Mouse (Mus musculus) forebrain, embryonic 15.5 days (tissue): ENCODE data around the gene Ssxb10. TPM values are rescaled to one million over a fixed set of nuclear protein-coding genes. Genes with fewer than 3 reads are reported as not detected.
"Not testable (repeated sequence)": the region's sequence is repeated elsewhere in the genome, so short reads cannot be mapped to it uniquely, and the experiment has no call there.

ENCODE experiments used
- ATAC-seq: fragments of 200-750 bp; cut with Nextera tagmentation; replicated peaks from 2 replicates; pipeline ENCODE4 v1.8.0; 2017; ENCODE audit warnings: mild to moderate bottlenecking, moderate TSS enrichment, moderate library complexity
- H3K27ac ChIP-seq: fragments of 300-500 bp; sonication (generic); replicated peaks from 2 replicates; pipeline ENCODE4 v1.5.1; 2015; ENCODE audit warnings: mild to moderate bottlenecking, inconsistent platforms
- H3K27me3 ChIP-seq: fragments of 300-500 bp; sonication (generic); 2 replicates; pipeline ENCODE4 v1.6.1; 2015; ENCODE audit warnings: inconsistent platforms
- H3K36me3 ChIP-seq: fragments of 300-500 bp; sonication (generic); 2 replicates; pipeline ENCODE4 v1.6.1; 2015; ENCODE audit warnings: mild to moderate bottlenecking, inconsistent platforms
- H3K4me1 ChIP-seq: fragments of 300-500 bp; sonication (generic); 2 replicates; pipeline ENCODE4 v1.6.1; 2015; ENCODE audit warnings: inconsistent platforms
- H3K4me2 ChIP-seq: fragments of 300-500 bp; sonication (generic); replicated peaks from 2 replicates; pipeline ENCODE4 v1.6.1; 2015; ENCODE audit warnings: mild to moderate bottlenecking, inconsistent platforms
- H3K4me3 ChIP-seq: fragments of 300-500 bp; sonication (generic); 2 replicates; pipeline ENCODE4 v1.5.1; 2015; ENCODE audit warnings: mild to moderate bottlenecking, inconsistent platforms
- H3K9ac ChIP-seq: fragments of 300-500 bp; sonication (generic); replicated peaks from 2 replicates; pipeline ENCODE4 v1.6.1; 2015; ENCODE audit warnings: mild to moderate bottlenecking, inconsistent platforms
- H3K9me3 ChIP-seq: fragments of 300-500 bp; sonication (generic); 2 replicates; pipeline ENCODE4 v1.6.1; 2016; ENCODE audit warnings: inconsistent platforms
- WGBS: fragments of 180-500 bp; shearing (Covaris S2); methylation state at CpG from one replicate; pipeline ENCODE4 v1.1.7; 2015; ENCODE audit warnings: mixed read lengths; 5-methylcytosine and 5-hydroxymethylcytosine counted together
- polyA plus RNA-seq: library from polyadenylated mRNA; unstranded; fragments of >200 nt; fragmentation: Nextera tagmentation; extraction: Ambion mirVana; gene quantifications from 2 replicates; pipeline ENCODE4 v1.2.1, GENCODE M21; 2015

Gene Ssxb10
- not detected in 2 replicates for polyA plus RNA-seq

DNA sequence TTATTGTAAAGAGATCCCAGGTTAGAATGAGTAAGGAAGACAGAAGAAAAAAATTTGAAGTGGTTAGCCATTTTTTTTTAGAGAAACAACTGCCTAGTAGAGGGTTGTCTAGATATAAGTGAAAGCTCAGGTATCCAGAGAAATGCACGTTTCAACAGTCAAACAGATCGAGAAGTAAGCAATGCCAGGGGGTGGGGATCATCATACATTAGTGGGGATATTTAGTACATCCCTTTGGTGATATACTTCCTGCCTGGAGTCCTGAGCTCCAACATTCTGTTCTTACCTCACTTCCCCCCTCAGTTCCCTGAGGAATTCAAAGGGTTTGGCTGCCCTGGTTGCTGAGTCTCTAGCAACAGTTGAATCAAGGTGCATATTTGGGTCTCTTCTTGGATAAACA, at the start of gene Ssxb10:
Gene Ssxb10, plus strand, starts transcription at position 301 of the 400 bp plus-strand sequence.
- H3K9me3 ChIP-seq = peaks cover 6% of the 10 kb centered on the region; the same call in 1 of the 2 replicates
- no peak within 1 kb of the TSS for H3K27ac ChIP-seq
- no peak within 1 kb of the TSS for H3K4me3 ChIP-seq
- ATAC-seq = no peak
- no peak within 1 kb of the TSS for H3K4me2 ChIP-seq
- no peaks in the 10 kb centered on the region for H3K4me1 ChIP-seq
- no peak within 1 kb of the TSS for H3K9ac ChIP-seq
- no peaks in the 10 kb centered on the region for H3K27me3 ChIP-seq
- no peaks in the 10 kb centered on the region for H3K36me3 ChIP-seq
- WGBS = 54% methylated on average over 2 of the region's 2 CpGs

DNA sequence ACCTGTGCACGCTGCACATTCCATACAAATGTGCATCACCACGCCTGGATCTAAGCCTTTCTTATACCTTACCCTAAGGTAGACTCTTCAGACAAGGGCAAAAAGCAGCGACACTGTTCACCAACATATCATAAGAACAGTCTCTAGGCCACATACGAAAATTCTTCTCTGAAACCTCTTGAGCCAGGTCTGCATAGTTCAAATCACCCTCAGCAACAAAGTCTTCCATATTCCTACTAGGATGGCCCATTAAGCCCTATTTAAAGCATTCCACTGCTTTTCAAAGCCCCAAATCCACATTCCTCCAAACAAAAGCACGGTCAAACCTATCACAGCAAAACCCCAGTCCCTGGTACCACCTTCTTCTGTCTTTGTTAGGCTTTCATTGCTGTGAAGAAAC, 38.6 kb upstream of the Ssxb10 start:
- H3K4me2 ChIP-seq = no peak overlapping the region
- H3K4me3 ChIP-seq = no peak overlapping the region
- no peak overlapping the region for H3K9ac ChIP-seq
- no peaks in the 10 kb centered on the region for H3K36me3 ChIP-seq
- H3K4me1 ChIP-seq = no peaks in the 10 kb centered on the region
- H3K9me3 ChIP-seq = no peaks in the 10 kb centered on the region
- 77% methylated on average over 5 of the region's 5 CpGs for WGBS
- no peak overlapping the region for H3K27ac ChIP-seq
- ATAC-seq = no peak
- no peaks in the 10 kb centered on the region for H3K27me3 ChIP-seq

DNA sequence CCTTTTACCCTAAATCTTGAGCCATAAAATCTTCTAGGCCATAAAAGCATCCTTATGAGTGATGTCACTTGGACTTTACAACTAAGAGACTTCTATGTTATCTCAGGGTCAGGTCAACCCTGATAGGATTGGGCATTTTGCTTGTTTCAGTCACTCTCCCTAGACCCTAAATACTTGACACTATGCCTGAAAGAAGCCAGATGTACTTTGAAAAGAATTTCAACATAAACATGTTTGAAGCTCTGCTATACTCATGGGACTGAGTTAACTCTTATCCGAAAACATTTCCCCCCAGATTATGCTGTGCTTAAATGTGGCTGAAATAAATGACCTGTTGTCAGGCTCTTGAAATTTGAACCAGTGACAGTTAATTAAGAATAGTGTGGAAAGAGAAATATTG, 17.9 kb upstream of the Ssxb10 start:
- no peak overlapping the region for H3K9ac ChIP-seq
- no peaks in the 10 kb centered on the region for H3K9me3 ChIP-seq
- H3K27me3 ChIP-seq = no peaks in the 10 kb centered on the region
- H3K27ac ChIP-seq = no peak overlapping the region
- H3K4me3 ChIP-seq = no peak overlapping the region
- H3K4me2 ChIP-seq = no peak overlapping the region
- H3K4me1 ChIP-seq = no peaks in the 10 kb centered on the region
- WGBS = 92% methylated on average over 1 of the region's 1 CpGs
- no peak for ATAC-seq
- H3K36me3 ChIP-seq = no peaks in the 10 kb centered on the region

DNA sequence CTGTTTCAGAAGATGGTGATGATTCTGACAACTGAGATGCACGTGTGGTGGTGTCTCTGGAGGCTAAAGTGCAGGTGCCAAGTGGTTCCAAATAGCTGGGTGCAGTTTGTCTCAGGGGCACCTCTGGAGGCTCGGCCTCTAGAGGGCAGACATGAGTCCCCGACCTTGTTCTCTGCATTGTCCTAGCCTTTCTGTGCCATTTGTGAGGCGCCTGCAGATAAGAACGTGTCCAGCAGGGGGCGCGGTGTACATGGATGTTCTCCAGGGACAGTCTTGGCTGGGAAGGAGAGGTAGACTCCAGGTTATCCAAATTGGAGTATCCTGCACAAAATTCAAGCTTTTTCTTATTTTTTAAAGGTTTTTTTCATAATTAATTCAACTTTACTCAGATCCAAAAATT, 12.3 kb upstream of the Ssxb10 start:
- not testable (repeated sequence) for H3K4me2 ChIP-seq, H3K36me3 ChIP-seq, H3K27ac ChIP-seq, H3K27me3 ChIP-seq, H3K4me1 ChIP-seq, H3K4me3 ChIP-seq, H3K9ac ChIP-seq, H3K9me3 ChIP-seq, ATAC-seq
- WGBS = 11% methylated on average over 7 of the region's 7 CpGs

DNA sequence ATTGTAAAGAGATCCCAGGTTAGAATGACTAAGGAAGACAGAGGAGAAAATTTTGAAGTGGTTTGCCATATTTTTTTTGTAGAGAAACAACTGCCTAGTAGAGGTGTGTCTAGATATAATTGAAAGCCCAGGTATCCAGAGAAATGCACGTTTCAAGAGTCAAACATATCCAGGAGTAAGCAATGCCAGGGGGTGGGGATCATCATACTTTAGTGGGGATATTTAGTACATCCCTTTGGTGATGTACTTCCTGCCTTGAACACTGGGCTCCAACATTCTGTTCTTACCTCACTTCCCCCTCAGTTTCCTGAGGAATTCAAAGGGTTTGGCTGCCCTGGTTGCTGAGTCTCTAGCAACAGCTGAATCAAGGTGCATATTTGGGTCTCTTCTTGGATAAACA, 39.5 kb downstream of the Ssxb10 start, which contains the start of gene Ssxb9:
Gene Ssxb9, plus strand, starts transcription at position 301 of the 400 bp plus-strand sequence.
- not testable (repeated sequence) for H3K27ac ChIP-seq, H3K27me3 ChIP-seq, H3K4me3 ChIP-seq, H3K4me1 ChIP-seq, H3K9me3 ChIP-seq, H3K9ac ChIP-seq, H3K36me3 ChIP-seq, ATAC-seq, H3K4me2 ChIP-seq
- 28% methylated on average over 1 of the region's 1 CpGs for WGBS

Other genes starting within 250 kb of the Ssxb10 start
- gene Was, start 236.9 kb upstream of the Ssxb10 start, polyA plus RNA-seq = 0.09 TPM in 1 of 2 replicates, not detected in the other
- 52.0 and 53.0 TPM in 2 replicates for gene Wdr13, start 194.5 kb upstream of the Ssxb10 start, polyA plus RNA-seq
- gene Rbm3, start 181.5 kb upstream of the Ssxb10 start, polyA plus RNA-seq = 381 and 393 TPM in 2 replicates
- 24.9 and 25.3 TPM in 2 replicates for gene Tbc1d25, start 151.2 kb upstream of the Ssxb10 start, polyA plus RNA-seq
- gene Ebp, start 133.9 kb upstream of the Ssxb10 start, polyA plus RNA-seq = 21.7 and 24.0 TPM in 2 replicates
- 39.5 and 43.5 TPM in 2 replicates for gene Porcn, start 120.9 kb upstream of the Ssxb10 start, polyA plus RNA-seq
- gene Ftsj1, start 75.0 kb upstream of the Ssxb10 start, polyA plus RNA-seq = 51.1 and 54.3 TPM in 2 replicates
- 34.3 and 38.1 TPM in 2 replicates for gene Slc38a5, start 56.3 kb upstream of the Ssxb10 start, polyA plus RNA-seq
- not detected in 2 replicates for gene Ssxb9, start 39.6 kb downstream of the Ssxb10 start, polyA plus RNA-seq
- not detected in 2 replicates for gene Ssxb1, start 85.9 kb downstream of the Ssxb10 start, polyA plus RNA-seq
- not detected in 2 replicates for gene Ssxb2, start 134.3 kb downstream of the Ssxb10 start, polyA plus RNA-seq
- not detected in 2 replicates for gene Gm14459, start 197.5 kb downstream of the Ssxb10 start, polyA plus RNA-seq
- not detected in 2 replicates for gene Ssxb6, start 220.8 kb downstream of the Ssxb10 start, polyA plus RNA-seq